Mouse (Mus musculus) bone marrow, adult 2 months (tissue): ENCODE measurements around the gene Ppfia1.

Experiments
- CTCF ChIP-seq: fragments of 200-500 bp; IDR thresholded peaks from 2 replicates; pipeline ENCODE4 v1.5.1; 2011; ENCODE audit warnings: low read length, control low read depth; ENCODE audit not compliant: control insufficient read depth, insufficient read depth
- POLR2A ChIP-seq: fragments of 200-500 bp; IDR thresholded peaks from 2 replicates; pipeline ENCODE4 v1.6.1; 2011; ENCODE audit warnings: low read depth, mild to moderate bottlenecking, control low read depth, low read length, borderline replicate concordance; ENCODE audit not compliant: control insufficient read depth

- no peak for TF ChIP-seq POLR2A
- TF ChIP-seq CTCF, result no peak
Measured at GRCm38 (mm10) chr7:144534773-144535172, 18.8 kb downstream of the Ppfia1 start.
